Mouse (Mus musculus): ENCODE measurements around the gene Igdcc4.

Igdcc4 gene

DNA sequence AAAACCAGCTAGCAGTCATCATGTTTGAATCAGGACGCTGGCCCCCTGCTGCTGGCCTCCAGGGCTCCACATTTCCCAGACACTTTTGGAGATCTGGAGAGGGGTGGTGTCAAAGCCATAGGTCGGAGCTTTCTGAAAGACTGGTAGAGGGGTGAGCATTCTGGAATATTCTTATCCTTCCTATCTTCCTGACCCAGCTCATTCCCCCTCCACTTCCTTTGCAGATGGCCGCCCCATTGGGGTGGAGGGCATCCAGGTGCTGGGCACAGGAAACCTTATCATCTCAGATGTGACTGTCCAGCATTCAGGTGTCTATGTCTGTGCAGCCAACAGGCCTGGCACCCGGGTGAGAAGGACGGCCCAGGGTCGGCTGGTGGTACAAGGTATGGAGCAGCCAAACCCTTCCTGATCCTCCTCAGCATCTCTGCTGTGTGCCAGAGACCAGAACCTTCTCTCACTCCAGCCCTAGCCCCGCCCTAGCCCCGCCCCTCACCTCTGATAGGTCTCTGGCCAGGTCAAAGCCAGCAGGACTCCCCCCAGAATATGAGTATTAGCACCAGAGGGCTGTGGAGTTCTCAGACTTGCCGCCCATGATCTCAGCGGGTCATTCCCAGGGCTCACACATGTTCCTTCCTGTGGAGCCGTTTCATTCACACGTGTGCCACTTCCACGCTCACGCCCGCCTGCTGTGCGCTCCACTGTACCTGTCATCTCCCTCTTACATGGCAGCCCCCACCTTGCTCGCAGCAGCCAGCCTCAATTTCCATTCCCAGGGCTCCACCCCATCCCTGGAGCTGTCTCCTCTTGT, 78.7 kb downstream of the Igdcc4 start:
- in situ Hi-C loops (cut with MboI; ENCODE audit: unreplicated experiment in 2 of 2) = no loop called here

Data from v-Abl transformed pro-B cells (cell line).